ENCODE assay signal across 8 mouse cellular contexts in the genomic region with DNA sequence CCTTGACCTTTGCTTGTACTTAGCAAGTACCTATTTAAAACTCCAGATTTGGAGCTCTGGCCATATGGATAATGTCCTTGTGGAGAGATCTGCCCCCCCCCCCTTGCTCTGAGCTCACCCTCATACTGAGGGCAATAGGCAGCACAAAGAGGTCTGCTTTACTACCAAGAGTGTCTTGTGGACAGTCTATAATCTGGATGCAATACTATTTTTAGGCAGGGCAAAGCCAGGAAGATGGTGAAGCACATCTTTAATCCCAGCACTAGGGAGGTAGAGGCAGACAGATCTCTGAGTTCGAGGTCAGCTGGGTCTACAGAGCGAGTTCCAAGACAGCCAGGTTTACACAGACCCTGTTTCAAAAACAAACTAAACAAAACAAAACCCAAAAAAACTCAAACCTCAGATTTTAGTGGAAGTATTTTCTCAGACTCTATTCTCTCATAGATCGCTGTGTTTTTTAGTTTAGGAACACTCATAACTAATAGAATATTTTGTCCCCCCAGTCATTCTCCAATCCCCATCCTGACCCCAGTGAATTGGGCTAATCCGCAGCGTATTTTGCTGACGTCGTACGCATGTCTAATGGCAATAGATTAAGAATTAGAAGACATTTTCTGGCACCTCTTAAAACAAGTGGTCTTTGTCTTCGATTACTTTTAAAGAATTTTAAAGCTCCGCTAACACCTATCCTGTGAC. TPM values are rescaled to one million over a fixed set of nuclear protein-coding genes. Genes with fewer than 3 reads are reported as not detected.
DNase-seq lines count a peak whose midpoint lies in the region; ATAC-seq and TF ChIP-seq lines count a peak whose summit lies in the region.

No protein-coding gene starts in this region.

- no peak for TF ChIP-seq CTCF in cortical plate, adult 2 months (IDR thresholded peaks at IDR 0.05; ENCODE audit: extremely low read depth, insufficient read depth, low read length)

- no peak overlapping the region for H3K27ac ChIP-seq in cortical plate, adult 2 months (ENCODE audit: insufficient read depth, low read length)
- peak overlapping the region; percentile 86 for H3K27ac ChIP-seq in hindbrain, embryonic 15.5 days (replicated peaks)
- peak overlapping the region; percentile 81 for H3K27ac ChIP-seq in midbrain, embryonic 15.5 days

- peak; percentile 5 for DNase-seq in embryo, embryonic 11 days
- no peak for DNase-seq in embryo, embryonic 9.5 days (ENCODE audit: extremely low spot score)
- peak; percentile 38 for DNase-seq in 3T3-L1 (ENCODE audit: low read depth, low spot score)
- DNase-seq in natural killer cell, adult 2 months (ENCODE audit: low spot score in 2 of 2), result no peak
- DNase-seq in urinary bladder, postnatal 25 days (ENCODE audit: low spot score), result no peak

- peaks cover 2% of the 10 kb centered on the region; the same call in 1 of the 2 replicates for H3K4me1 ChIP-seq in cortical plate, adult 2 months (ENCODE audit: control insufficient read depth, insufficient read depth, low read length)
- peaks cover 28% of the 10 kb centered on the region for H3K4me1 ChIP-seq in hindbrain, embryonic 15.5 days (replicated peaks)
- peaks cover 23% of the 10 kb centered on the region for H3K4me1 ChIP-seq in midbrain, embryonic 15.5 days

- peak overlapping the region; percentile 96 for H3K4me3 ChIP-seq in cortical plate, adult 2 months (ENCODE audit: insufficient read depth, low read length)
- H3K4me3 ChIP-seq in hindbrain, embryonic 15.5 days, result peak overlapping the region; percentile 79
- H3K4me3 ChIP-seq in midbrain, embryonic 15.5 days, result peak overlapping the region; percentile 80

- peak overlapping the region; percentile 67 for H3K9ac ChIP-seq in hindbrain, embryonic 15.5 days
- peak overlapping the region; percentile 46 for H3K9ac ChIP-seq in midbrain, embryonic 15.5 days

- H3K36me3 ChIP-seq in hindbrain, embryonic 15.5 days, result peaks cover 22% of the 10 kb centered on the region
- H3K36me3 ChIP-seq in midbrain, embryonic 15.5 days (replicated peaks), result peaks cover 15% of the 10 kb centered on the region

- H3K4me2 ChIP-seq in hindbrain, embryonic 15.5 days, result peak overlapping the region; percentile 77
- peak overlapping the region; percentile 69 for H3K4me2 ChIP-seq in midbrain, embryonic 15.5 days

- no peaks in the 10 kb centered on the region for H3K9me3 ChIP-seq in hindbrain, embryonic 15.5 days
- no peaks in the 10 kb centered on the region for H3K9me3 ChIP-seq in midbrain, embryonic 15.5 days

- TF ChIP-seq POLR2A in cortical plate, adult 2 months (IDR thresholded peaks at IDR 0.05; ENCODE audit: extremely low read depth, insufficient read depth, low read length), result no peak

- peak; percentile 71 for ATAC-seq in hindbrain, embryonic 15.5 days (ENCODE audit: low FRiP score, low read depth)
- ATAC-seq in midbrain, embryonic 15.5 days (replicated peaks), result peak; percentile 77

- WGBS in hindbrain, embryonic 15.5 days, result 9% methylated on average over 10 of the region's 10 CpGs
- 8% methylated on average over 10 of the region's 10 CpGs for WGBS in midbrain, embryonic 15.5 days

- no peaks in the 10 kb centered on the region for H3K27me3 ChIP-seq in hindbrain, embryonic 15.5 days
- H3K27me3 ChIP-seq in midbrain, embryonic 15.5 days (replicated peaks), result no peaks in the 10 kb centered on the region

RNA-seq across cellular contexts. Expression of a gene that starts 0.5 kb away (rescaled TPM):
- polyA plus RNA-seq in cortical plate, adult 2 months (2012; rRNA removed), result 58.9 and 68.4 TPM in 2 replicates
- polyA plus RNA-seq in hindbrain, embryonic 15.5 days (2015; fragmentation: Nextera tagmentation; extraction: Ambion mirVana), result 82.7 and 84.3 TPM in 2 replicates
- 100.0 and 102 TPM in 2 replicates for polyA plus RNA-seq in midbrain, embryonic 15.5 days (2015; fragmentation: Nextera tagmentation; extraction: Ambion mirVana)

RNA-seq across cellular contexts. Expression of a gene that starts 25.8 kb away (rescaled TPM):
- 8.3 and 14.7 TPM in 2 replicates for polyA plus RNA-seq in cortical plate, adult 2 months (2012; rRNA removed)
- 4.3 and 4.5 TPM in 2 replicates for polyA plus RNA-seq in hindbrain, embryonic 15.5 days (2015; fragmentation: Nextera tagmentation; extraction: Ambion mirVana)
- polyA plus RNA-seq in midbrain, embryonic 15.5 days (2015; fragmentation: Nextera tagmentation; extraction: Ambion mirVana), result 3.7 and 4.2 TPM in 2 replicates

RNA-seq across cellular contexts. Expression of a gene that starts 26.1 kb away (rescaled TPM):
- 0.84 and 2.3 TPM in 2 replicates for polyA plus RNA-seq in cortical plate, adult 2 months (2012; rRNA removed)
- polyA plus RNA-seq in hindbrain, embryonic 15.5 days (2015; fragmentation: Nextera tagmentation; extraction: Ambion mirVana), result 1.3 and 2.1 TPM in 2 replicates
- polyA plus RNA-seq in midbrain, embryonic 15.5 days (2015; fragmentation: Nextera tagmentation; extraction: Ambion mirVana), result 1.4 and 2.0 TPM in 2 replicates

RNA-seq across cellular contexts. Expression of a gene that starts 33.6 kb away (rescaled TPM):
- 52.6 and 54.8 TPM in 2 replicates for polyA plus RNA-seq in cortical plate, adult 2 months (2012; rRNA removed)
- polyA plus RNA-seq in hindbrain, embryonic 15.5 days (2015; fragmentation: Nextera tagmentation; extraction: Ambion mirVana), result 135 and 144 TPM in 2 replicates
- polyA plus RNA-seq in midbrain, embryonic 15.5 days (2015; fragmentation: Nextera tagmentation; extraction: Ambion mirVana), result 142 and 157 TPM in 2 replicates

Comparison
In these comparisons a context has a peak if more than half of its experiments do, and no peak if none do; other contexts are left out.
1. DNase-seq: peak in embryo, embryonic 11 days (single experiment) and 3T3-L1 (single experiment); none in embryo, embryonic 9.5 days (single experiment), natural killer cell, adult 2 months (0 of 2) and urinary bladder, postnatal 25 days (single experiment).
2. Peak in every context shown above with its lines, with median percentiles within 50 percentile points of each other: H3K4me3 ChIP-seq.